Mouse (Mus musculus): Measurements from ENCODE around the gene Tmem33.

DNA sequence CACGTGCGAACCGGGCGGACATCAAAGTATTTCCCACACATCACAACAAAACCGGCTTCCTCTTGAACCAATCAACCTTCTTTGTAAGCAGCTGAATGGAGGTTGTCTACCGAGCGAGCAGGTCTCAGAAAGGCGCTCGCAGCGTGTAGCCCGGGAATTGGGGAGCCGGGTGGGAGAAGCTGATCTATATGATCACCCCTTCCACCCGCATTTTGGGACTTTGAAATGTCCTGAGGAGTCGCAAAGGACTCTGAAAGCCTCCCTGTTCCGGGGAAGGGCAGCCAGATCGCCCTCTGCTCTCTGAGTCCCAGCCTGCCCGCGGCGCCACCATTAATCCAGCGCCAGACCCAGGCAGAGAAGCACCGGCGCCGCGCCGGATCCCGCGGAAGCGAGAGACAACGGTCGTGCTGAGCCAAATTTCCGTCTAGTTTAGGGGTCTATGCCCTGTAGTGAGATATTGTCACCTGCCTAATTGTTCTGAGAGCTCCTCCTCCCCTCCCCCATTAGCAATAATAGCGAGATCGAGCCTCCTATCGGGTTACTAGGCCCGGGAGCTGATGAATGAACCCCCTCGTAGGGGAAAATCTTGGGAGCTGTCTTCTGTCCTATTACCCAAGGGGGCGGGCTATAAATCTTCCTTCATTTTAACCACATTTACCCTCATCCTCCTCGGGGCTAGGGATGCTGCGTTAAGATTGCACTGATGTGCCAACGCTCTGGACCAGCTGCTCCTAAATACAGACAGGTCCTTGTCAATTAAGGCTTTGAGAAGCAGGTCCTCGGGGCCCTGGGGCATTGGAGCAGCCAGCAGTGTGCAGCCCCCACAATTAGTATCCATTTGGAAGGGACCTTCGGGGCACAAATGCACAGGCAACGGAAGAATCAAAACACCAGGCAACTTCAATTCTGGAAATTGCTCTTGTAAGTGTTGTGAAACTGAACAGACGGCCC lies 37.6 kb upstream of the Tmem33 start:
- TF ChIP-seq CTCF (IDR thresholded peaks at IDR 0.05; ENCODE audit: low read depth, low read length) (no peak), POLR2A (IDR thresholded peaks at IDR 0.05; ENCODE audit: extremely low read depth, insufficient read depth, low read length) (no peak)
